In genomic region chr4:101363231-101363630, GRCm38 (mm10) we compare ENCODE assay signal across 6 mouse cellular contexts. TPM values are rescaled to one million over a fixed set of nuclear protein-coding genes. Genes with fewer than 3 reads are reported as not detected.
A peak's percentile ranks its signal among the peaks of the same experiment; 100 is the strongest.
DNase-seq lines count a peak whose midpoint lies in the region; ATAC-seq and TF ChIP-seq lines count a peak whose summit lies in the region.
"Not testable (repeated sequence)": the region's sequence is repeated elsewhere in the genome, so short reads cannot be mapped to it uniquely, and the experiment has no call there.
"Had no signal": no experiment of that assay in that cellular context is flagged by ENCODE, and none has a peak within 500 bp of the region (broad histone marks: within the 10 kb centered on the region; RNA-seq: fewer than 3 reads in every experiment).

No protein-coding gene starts in this region.

- peak; percentile 24 to 61 for DNase-seq in adrenal gland, adult (ENCODE audit: inconsistent age in 2 of 2, low spot score in 1 of 2)
- DNase-seq in fat pad, adult 2 months (ENCODE audit: extremely low read depth, low read depth, low spot score), result peak; percentile 43
- peak; percentile 25 for DNase-seq in gastrocnemius, postnatal 25 days
- peak; percentile 8 for DNase-seq in lung, postnatal 0 days (ENCODE audit: low spot score)

- not testable (repeated sequence) for H3K27ac ChIP-seq in lung, postnatal 0 days (ENCODE audit: low read length)
- H3K27ac ChIP-seq in testis, adult 2 months (ENCODE audit: control insufficient read depth, insufficient read depth, low read depth, low read length), result peak overlapping the region; percentile 21; the same call in 1 of the 2 replicates

- not testable (repeated sequence) for H3K36me3 ChIP-seq in lung, postnatal 0 days (ENCODE audit: insufficient read depth, low read length); testis, adult 2 months (ENCODE audit: control insufficient read depth, insufficient read depth, low read length)

- not testable (repeated sequence) for H3K9ac ChIP-seq in lung, postnatal 0 days (replicated peaks; ENCODE audit: low read depth)

- ATAC-seq in lung, postnatal 0 days, result not testable (repeated sequence)

- TF ChIP-seq CTCF in lung, postnatal 0 days (IDR thresholded peaks at IDR 0.05); testis, adult 2 months (IDR thresholded peaks at IDR 0.05; ENCODE audit: control insufficient read depth, insufficient read depth, insufficient replicate concordance, low read depth, low read length): not testable (repeated sequence)

- TF ChIP-seq POLR2A in testis, adult 2 months (IDR thresholded peaks at IDR 0.05; ENCODE audit: control insufficient read depth, low read depth, low read length), result not testable (repeated sequence)

- not testable (repeated sequence) for H3K9me3 ChIP-seq in lung, postnatal 0 days (ENCODE audit: low read length)

- not testable (repeated sequence) for TF ChIP-seq EP300 in lung, postnatal 0 days (IDR thresholded peaks at IDR 0.05)

- H3K27me3 ChIP-seq in lung, postnatal 0 days (replicated peaks; ENCODE audit: insufficient read depth, low read length); testis, adult 2 months (ENCODE audit: control insufficient read depth, insufficient read depth, low read length): not testable (repeated sequence)

- not testable (repeated sequence) for H3K4me2 ChIP-seq in lung, postnatal 0 days (replicated peaks; ENCODE audit: low read depth, low read length)

- 81% methylated on average over 1 of the region's 1 CpGs for WGBS in lung, postnatal 0 days

- H3K4me3 ChIP-seq in lung, postnatal 0 days (ENCODE audit: low read depth, low read length); testis, adult 2 months (ENCODE audit: control insufficient read depth, low read depth, low read length): not testable (repeated sequence)

- not testable (repeated sequence) for H3K4me1 ChIP-seq in lung, postnatal 0 days (ENCODE audit: insufficient read depth, low read depth, low read length); testis, adult 2 months (ENCODE audit: control insufficient read depth, insufficient read depth, low read length)

RNA-seq across cellular contexts. Expression of gene Ak4, which starts 55.8 kb away (rescaled TPM):
- 1 to 10 TPM; 1.6 to 2.7 TPM for total RNA-seq in gastrocnemius, postnatal 25 days (2021)
- polyA plus RNA-seq in lung, postnatal 0 days (2015; fragmentation: Nextera tagmentation; extraction: Ambion mirVana), result 4.8 and 5.3 TPM in 2 replicates
- polyA plus RNA-seq in testis, adult 2 months (2012; rRNA removed), result 3.3 and 4.2 TPM in 2 replicates
- total RNA-seq: G1E had no signal
- polyA plus RNA-seq: G1E had no signal
